Mouse (Mus musculus) CH12.LX (cell line): Measurements from ENCODE around the gene Shbg. TPM values are rescaled to one million over a fixed set of nuclear protein-coding genes. Genes with fewer than 3 reads are reported as not detected.
A peak's percentile ranks its signal among the peaks of the same experiment; 100 is the strongest.

Source experiments
- DNase-seq: peaks from one replicate; pipeline ENCODE4 v3.0.0-alpha.2; 2013; ENCODE audit errors: extremely low read depth
- H3K27ac ChIP-seq: 2 replicates; pipeline ENCODE4 v1.5.1; 2012; ENCODE audit warnings: low read depth, mild to moderate bottlenecking, control low read depth, moderate library complexity; ENCODE audit not compliant: insufficient read depth
- H3K27me3 ChIP-seq: replicated peaks from 2 replicates; pipeline ENCODE3; 2012; ENCODE audit warnings: inconsistent platforms
- H3K36me3 ChIP-seq, 2 experiments: replicated peaks in 1 of 2; 2 replicates each; pipeline versions ENCODE3 to v1.6.1; 2012; ENCODE audit warnings: inconsistent platforms in 1 of 2, low read length in 1 of 2, mild to moderate bottlenecking in 1 of 2, mixed read lengths in 1 of 2, moderate library complexity in 1 of 2; ENCODE audit not compliant: control insufficient read depth in 1 of 2, insufficient read depth in 1 of 2
- H3K4me1 ChIP-seq, 2 experiments: 2 replicates each; pipeline ENCODE4 v1.6.1; 2012; ENCODE audit warnings: inconsistent platforms in 1 of 2, moderate library complexity in 1 of 2; ENCODE audit not compliant: insufficient read depth in 2 of 2, control insufficient read depth in 1 of 2
- H3K4me2 ChIP-seq: 2 replicates; pipeline ENCODE4 v1.6.1; 2012; ENCODE audit warnings: low read depth, mild to moderate bottlenecking, control low read depth; ENCODE audit not compliant: poor library complexity, insufficient read depth, severe bottlenecking
- H3K4me3 ChIP-seq, 3 experiments: fragments of 150-350 bp in 1 of 3; sonication (generic) in 1 of 3; replicated peaks in 1 of 3; 2 replicates each; pipeline versions ENCODE3 to v1.5.1; 2011 to 2012; ENCODE audit warnings: low read depth in 2 of 3, low read length in 2 of 3, mild to moderate bottlenecking in 2 of 3, moderate library complexity in 2 of 3, control low read depth in 1 of 3, improper control_type of control experiment in 1 of 3, inconsistent platforms in 1 of 3, mixed read lengths in 1 of 3; ENCODE audit not compliant: poor library complexity in 1 of 3
- H3K79me2 ChIP-seq: replicated peaks from 2 replicates; pipeline ENCODE4 v1.6.1; 2012; ENCODE audit warnings: mild to moderate bottlenecking, moderate library complexity; ENCODE audit not compliant: control insufficient read depth, poor library complexity, insufficient read depth, severe bottlenecking; ENCODE audit errors: extremely low read depth
- H3K9ac ChIP-seq: 2 replicates; pipeline ENCODE4 v1.6.1; 2012; ENCODE audit warnings: low read depth, mild to moderate bottlenecking, control low read depth, moderate library complexity; ENCODE audit not compliant: insufficient read depth
- H3K9me3 ChIP-seq: replicated peaks from 2 replicates; pipeline ENCODE3; 2012; ENCODE audit warnings: low read length, inconsistent platforms, mixed read lengths
- BHLHE40 ChIP-seq: IDR thresholded peaks from 2 replicates; pipeline ENCODE4 v1.6.1; 2011; ENCODE audit warnings: mild to moderate bottlenecking, low read depth, low read length, improper control_type of control experiment
- CHD1 ChIP-seq: IDR thresholded peaks from 2 replicates; pipeline ENCODE4 v1.6.1; 2012; ENCODE audit warnings: low read depth, low read length, improper control_type of control experiment, inconsistent platforms
- CHD2 ChIP-seq: IDR thresholded peaks from 2 replicates; pipeline ENCODE4 v1.6.1; 2011; ENCODE audit warnings: low read length, improper control_type of control experiment
- CTCF ChIP-seq, 2 experiments: IDR thresholded peaks in 1 of 2; conservative IDR thresholded peaks in 1 of 2; 2 replicates each; pipeline ENCODE4 v1.5.1; 2011 to 2012; ENCODE audit warnings: low read depth in 2 of 2, low read length in 2 of 2, improper control_type of control experiment in 1 of 2, inconsistent platforms in 1 of 2, mild to moderate bottlenecking in 1 of 2, moderate library complexity in 1 of 2
- E2F4 ChIP-seq: IDR thresholded peaks from 2 replicates; pipeline ENCODE4 v1.6.1; 2011; ENCODE audit warnings: low read depth, low read length, improper control_type of control experiment; ENCODE audit not compliant: insufficient replicate concordance
- ELF1 ChIP-seq: IDR thresholded peaks from 2 replicates; pipeline ENCODE4 v1.6.1; 2014; ENCODE audit warnings: low read depth, mild to moderate bottlenecking, inconsistent platforms, low read length, improper control_type of control experiment
- EP300 ChIP-seq: IDR thresholded peaks from 2 replicates; pipeline ENCODE4 v1.6.1; 2011; ENCODE audit warnings: low read length, improper control_type of control experiment
- ETS1 ChIP-seq: conservative IDR thresholded peaks from 2 replicates; pipeline ENCODE4 v1.6.1; 2012; ENCODE audit warnings: low read depth, mild to moderate bottlenecking, inconsistent platforms, low read length, improper control_type of control experiment, moderate library complexity
- GABPA ChIP-seq: IDR thresholded peaks from 2 replicates; pipeline ENCODE4 v1.6.1; 2012; ENCODE audit warnings: low read depth, low read length, improper control_type of control experiment, inconsistent platforms; ENCODE audit not compliant: insufficient replicate concordance
- HCFC1 ChIP-seq: IDR thresholded peaks from 2 replicates; pipeline ENCODE4 v1.6.1; 2012; ENCODE audit warnings: low read depth, mild to moderate bottlenecking, inconsistent platforms, low read length, improper control_type of control experiment
- IRF4 ChIP-seq: IDR thresholded peaks from 2 replicates; pipeline ENCODE4 v1.6.1; 2014; ENCODE audit warnings: low read depth, mild to moderate bottlenecking, inconsistent platforms, low read length, improper control_type of control experiment
- JUN ChIP-seq: IDR thresholded peaks from 2 replicates; pipeline ENCODE4 v1.6.1; 2011; ENCODE audit warnings: low read depth, mild to moderate bottlenecking, low read length, improper control_type of control experiment, moderate library complexity; ENCODE audit not compliant: insufficient read depth
- JUND ChIP-seq: conservative IDR thresholded peaks from 2 replicates; pipeline ENCODE4 v1.6.1; 2011; ENCODE audit warnings: low read depth, low read length, improper control_type of control experiment
- KAT2A ChIP-seq: IDR thresholded peaks from 2 replicates; pipeline ENCODE4 v1.6.1; 2012; ENCODE audit warnings: low read length, improper control_type of control experiment, inconsistent platforms; ENCODE audit not compliant: insufficient replicate concordance
- MAFK ChIP-seq: IDR thresholded peaks from 2 replicates; pipeline ENCODE4 v1.6.1; 2011; ENCODE audit warnings: low read length, improper control_type of control experiment; ENCODE audit not compliant: insufficient replicate concordance
- MAX ChIP-seq: IDR thresholded peaks from 2 replicates; pipeline ENCODE4 v1.6.1; 2011; ENCODE audit warnings: low read length, improper control_type of control experiment
- MAZ ChIP-seq: IDR thresholded peaks from 2 replicates; pipeline ENCODE4 v1.6.1; 2012; ENCODE audit warnings: low read depth, mild to moderate bottlenecking, inconsistent platforms, low read length, improper control_type of control experiment, moderate library complexity
- MEF2A ChIP-seq: IDR thresholded peaks from 2 replicates; pipeline ENCODE4 v1.6.1; 2014; ENCODE audit warnings: low read depth, mild to moderate bottlenecking, inconsistent platforms, low read length, improper control_type of control experiment, borderline replicate concordance
- MXI1 ChIP-seq: IDR thresholded peaks from 2 replicates; pipeline ENCODE4 v1.6.1; 2011; ENCODE audit warnings: mild to moderate bottlenecking, low read depth, low read length, improper control_type of control experiment
- MYC ChIP-seq: IDR thresholded peaks from 2 replicates; pipeline ENCODE4 v1.6.1; 2011; ENCODE audit warnings: low read depth, mild to moderate bottlenecking, improper control_type of control experiment, low read length
- NELFE ChIP-seq: IDR thresholded peaks from 2 replicates; pipeline ENCODE4 v1.6.1; 2011; ENCODE audit warnings: low read depth, low read length, improper control_type of control experiment
- NRF1 ChIP-seq: IDR thresholded peaks from 2 replicates; pipeline ENCODE4 v1.6.1; 2014; ENCODE audit warnings: low read depth, mild to moderate bottlenecking, inconsistent platforms, low read length, improper control_type of control experiment, moderate library complexity
- PAX5 ChIP-seq: IDR thresholded peaks from 2 replicates; pipeline ENCODE4 v1.6.1; 2012; ENCODE audit warnings: low read length, inconsistent platforms, mixed read lengths
- POLR2A ChIP-seq: IDR thresholded peaks from 2 replicates; pipeline ENCODE4 v1.6.1; 2011; ENCODE audit warnings: low read depth, mild to moderate bottlenecking, improper control_type of control experiment, low read length
- POLR2AphosphoS2 ChIP-seq: IDR thresholded peaks from 2 replicates; pipeline ENCODE4 v1.6.1; 2011; ENCODE audit warnings: low read depth, low read length, improper control_type of control experiment
- RAD21 ChIP-seq: IDR thresholded peaks from 2 replicates; pipeline ENCODE4 v1.6.1; 2011; ENCODE audit warnings: low read depth, mild to moderate bottlenecking, low read length, improper control_type of control experiment, moderate library complexity
- RCOR1 ChIP-seq: conservative IDR thresholded peaks from 2 replicates; pipeline ENCODE4 v1.6.1; 2012; ENCODE audit warnings: low read depth, mild to moderate bottlenecking, inconsistent platforms, low read length, improper control_type of control experiment
- SIN3A ChIP-seq: IDR thresholded peaks from 2 replicates; pipeline ENCODE4 v1.6.1; 2012; ENCODE audit warnings: low read length, improper control_type of control experiment, inconsistent platforms
- SMC3 ChIP-seq: IDR thresholded peaks from 2 replicates; pipeline ENCODE4 v1.6.1; 2011; ENCODE audit warnings: low read depth, low read length, improper control_type of control experiment
- TBP ChIP-seq: conservative IDR thresholded peaks from 2 replicates; pipeline ENCODE4 v1.6.1; 2011; ENCODE audit warnings: low read depth, low read length, improper control_type of control experiment
- TCF12 ChIP-seq: IDR thresholded peaks from 2 replicates; pipeline ENCODE4 v1.6.1; 2014; ENCODE audit warnings: low read depth, mild to moderate bottlenecking, inconsistent platforms, low read length, improper control_type of control experiment
- UBTF ChIP-seq: IDR thresholded peaks from 2 replicates; pipeline ENCODE4 v1.6.1; 2012; ENCODE audit warnings: low read depth, mild to moderate bottlenecking, inconsistent platforms, low read length, improper control_type of control experiment, moderate library complexity
- USF1 ChIP-seq: IDR thresholded peaks from 2 replicates; pipeline ENCODE4 v1.6.1; 2014; ENCODE audit warnings: low read depth, mild to moderate bottlenecking, inconsistent platforms, low read length, improper control_type of control experiment
- USF2 ChIP-seq: conservative IDR thresholded peaks from 2 replicates; pipeline ENCODE4 v1.6.1; 2011; ENCODE audit warnings: low read depth, low read length, improper control_type of control experiment
- ZC3H11A ChIP-seq: IDR thresholded peaks from 2 replicates; pipeline ENCODE4 v1.6.1; 2012; ENCODE audit warnings: low read depth, mild to moderate bottlenecking, inconsistent platforms, low read length, improper control_type of control experiment
- ZKSCAN1 ChIP-seq: IDR thresholded peaks from 2 replicates; pipeline ENCODE4 v1.6.1; 2012; ENCODE audit warnings: low read depth, inconsistent platforms, low read length, improper control_type of control experiment, borderline replicate concordance
- ZMIZ1 ChIP-seq: IDR thresholded peaks from 2 replicates; pipeline ENCODE4 v1.6.1; 2012; ENCODE audit warnings: low read depth, mild to moderate bottlenecking, inconsistent platforms, low read length, improper control_type of control experiment
- ZNF384 ChIP-seq: IDR thresholded peaks from 2 replicates; pipeline ENCODE4 v1.6.1; 2012; ENCODE audit warnings: low read depth, low read length, improper control_type of control experiment, inconsistent platforms
- dilution Hi-C: fragments of 300-500 bp; cut with MboI; formaldehyde crosslinking; loops from 2 replicates; pipeline ENCODE4 v1.14.3; 2020; ENCODE audit warnings: low sequenced_read_pairs; ENCODE audit not compliant: extremely low pct_unique_long_range_greater_than_20kb, extremely low pct_ligation_motif_present
- in situ Hi-C: fragments of 300-500 bp; cut with MboI; formaldehyde crosslinking; loops from 3 replicates; pipeline ENCODE4 v1.14.3; 2019; ENCODE audit warnings: low sequenced_read_pairs, low pct_ligation_motif_present, low pct_unique_long_range_greater_than_20kb, mixed read lengths
- polyA plus RNA-seq: library from polyadenylated mRNA; unstranded; fragments of >175 nt; gene quantifications from 2 replicates; pipeline ENCODE4 v1.2.1, GENCODE M21; 2012; ENCODE audit warnings: low read depth; ENCODE audit not compliant: insufficient read length
- total RNA-seq, 2 experiments: library from RNA; depleted of rRNA; stranded (reverse); fragments of 300-350 nt in 1 of 2; fragments of >200 nt in 1 of 2; gene quantifications; 2 replicates each; pipeline ENCODE4 v1.2.3; 2012 to 2014

The Shbg gene
- total and polyA plus RNA-seq, 3 experiments = not detected

- Histone ChIP-seq H3K4me2 (peak overlapping the region; percentile 17), H3K9me3 (no peaks in the 10 kb centered on the region), H3K36me3 (peaks cover 57 to 81% of the 10 kb centered on the region in 2 experiments), H3K27ac (peak overlapping the region; percentile 40), H3K4me3 (no peak overlapping the region), H3K4me1 (peaks cover 16 to 48% of the 10 kb centered on the region in 2 experiments)
- DNase-seq = peak; percentile 79
- TF ChIP-seq CHD1 (no peak), RCOR1 (0 out of 2 replicates have a peak, but pooled peaks have one; percentile 22), MEF2A (no peak), BHLHE40 (no peak), MAX (no peak), ZMIZ1 (no peak), CHD2 (peak; percentile 7; the same call in 1 of the 2 replicates), USF1 (no peak), TCF12 (peak; percentile 25; the same call in 1 of the 2 replicates), USF2 (no peak), HCFC1 (no peak), RAD21 (no peak), SMC3 (no peak), NRF1 (no peak), E2F4 (no peak), UBTF (no peak), SIN3A (no peak), PAX5 (no peak), JUND (no peak), MXI1 (0 out of 2 replicates have a peak, but pooled peaks have one; percentile 27), KAT2A (0 out of 2 replicates have a peak, but pooled peaks have one; percentile 40), ETS1 (0 out of 2 replicates have a peak, but pooled peaks have one; percentile 7), ZC3H11A (no peak), ELF1 (no peak), MYC (no peak), IRF4 (peak; percentile 29; the same call in 1 of the 2 replicates), POLR2A (no peak; the same call in 1 of the 2 replicates), MAFK (0 out of 2 replicates have a peak, but pooled peaks have one; percentile 24), JUN (no peak), ZKSCAN1 (no peak), TBP (no peak), GABPA (no peak), CTCF (conservative IDR thresholded peaks at IDR 0.05 in 1 of 2, IDR thresholded peaks at IDR 0.05 in 1 of 2; ENCODE audit: low read depth in 2 of 2, low read length in 2 of 2) (0 out of 4 replicates have a peak, but pooled peaks of 1 of the 2 experiments have one; percentile 7), MAZ (0 out of 2 replicates have a peak, but pooled peaks have one; percentile 14), POLR2AphosphoS2 (peak; percentile 88), ZNF384 (no peak), EP300 (peak; percentile 51), NELFE (no peak)
- TF ChIP-seq, all 38 proteins: peak for 12
- no peak overlapping the region for H3K9ac ChIP-seq
- in situ Hi-C loops (no loop called here), dilution Hi-C loops (no loop called here)
- no peaks in the 10 kb centered on the region for H3K27me3 ChIP-seq
- peaks cover 60% of the 10 kb centered on the region for H3K79me2 ChIP-seq
Measured at GRCm38 (mm10) chr11:69585718-69586325, 31.9 kb downstream of the Shbg start.
